ENCODE assay signal across 8 mouse cellular contexts in the genomic region with DNA sequence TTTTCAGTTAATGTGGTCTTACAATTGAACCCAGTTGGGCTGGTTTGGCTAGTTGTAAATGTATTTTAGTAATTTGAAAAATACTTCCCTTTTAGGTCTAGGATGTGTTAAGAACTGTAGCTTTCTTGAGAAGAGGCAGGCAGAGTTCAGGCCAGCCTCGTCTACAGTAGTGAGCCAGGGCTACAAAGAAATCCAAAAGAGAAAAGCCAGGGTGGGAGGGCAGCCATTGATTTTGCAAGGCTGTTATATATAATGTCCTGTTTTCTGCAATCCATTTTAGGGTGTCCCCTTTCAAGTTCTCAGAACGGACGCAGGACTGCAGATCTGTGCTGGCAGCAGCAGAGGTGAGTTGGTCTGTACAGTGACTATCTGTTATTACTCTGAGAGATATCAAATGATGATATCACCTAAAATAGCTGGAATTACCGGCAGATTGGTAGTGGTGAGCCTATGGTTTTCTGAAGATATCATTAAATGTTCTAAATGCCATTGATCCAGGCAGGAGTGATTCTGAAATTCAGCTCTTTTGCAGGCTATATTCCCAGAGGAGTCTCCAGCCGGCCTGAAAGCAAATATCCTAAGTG. TPM values are rescaled to one million over a fixed set of nuclear protein-coding genes. Genes with fewer than 3 reads are reported as not detected.
A peak's percentile ranks its signal among the peaks of the same experiment; 100 is the strongest.
DNase-seq lines count a peak whose midpoint lies in the region; ATAC-seq and TF ChIP-seq lines count a peak whose summit lies in the region.

No protein-coding gene starts in this region.

- H3K27me3 ChIP-seq in lung, embryonic 15.5 days: no peaks in the 10 kb centered on the region
- H3K27me3 ChIP-seq in limb, embryonic 11.5 days (ENCODE audit: control insufficient read depth, insufficient read depth, low read length): no peaks in the 10 kb centered on the region

- H3K4me1 ChIP-seq in lung, embryonic 15.5 days: peaks cover 32% of the 10 kb centered on the region
- 0 out of 2 replicates have a peak, but pooled peaks cover 3% of the 10 kb centered on the region for H3K4me1 ChIP-seq in embryonic fibroblast, embryonic 13.5 days (ENCODE audit: control insufficient read depth, insufficient read depth, low read length)
- peaks cover 12% of the 10 kb centered on the region for H3K4me1 ChIP-seq in limb, embryonic 11.5 days (ENCODE audit: control insufficient read depth, insufficient read depth, low read length)
- H3K4me1 ChIP-seq in olfactory bulb, adult 2 months (ENCODE audit: control insufficient read depth, insufficient read depth, low read length): peaks cover 17% of the 10 kb centered on the region

- H3K4me2 ChIP-seq in lung, embryonic 15.5 days: peak overlapping the region; percentile 68
- peak overlapping the region; percentile 53 for H3K4me2 ChIP-seq in limb, embryonic 11.5 days (ENCODE audit: low read depth, severe bottlenecking)

- 6% methylated on average over 5 of the region's 5 CpGs for WGBS in lung, embryonic 15.5 days
- 22% methylated on average over 5 of the region's 5 CpGs for WGBS in limb, embryonic 11.5 days
- WGBS in olfactory bulb, adult 2 months: 18% methylated on average over 5 of the region's 5 CpGs

- no peaks in the 10 kb centered on the region for H3K9me3 ChIP-seq in lung, embryonic 15.5 days
- H3K9me3 ChIP-seq in limb, embryonic 11.5 days (ENCODE audit: control insufficient read depth, low read length): no peaks in the 10 kb centered on the region

- no peak for ATAC-seq in lung, embryonic 15.5 days (ENCODE audit: borderline replicate concordance, extremely low read depth, low FRiP score, low TSS enrichment)
- ATAC-seq in limb, embryonic 11.5 days (ENCODE audit: insufficient number of reproducible peaks, low FRiP score, low TSS enrichment, low read depth): no peak

- H3K36me3 ChIP-seq in lung, embryonic 15.5 days: peaks cover 51% of the 10 kb centered on the region
- peaks cover 28% of the 10 kb centered on the region for H3K36me3 ChIP-seq in limb, embryonic 11.5 days (ENCODE audit: control insufficient read depth, insufficient read depth, low read length)

- DNase-seq in lung, adult 18-20 months: no peak
- DNase-seq in limb, embryonic 11.5 days (ENCODE audit: low spot score): no peak
- no peak for DNase-seq in right cerebral cortex, postnatal 10 days (ENCODE audit: low spot score in 2 of 2)
- DNase-seq in spleen, postnatal 10 days (ENCODE audit: low spot score in 2 of 2): no peak
- no peak for DNase-seq in c-Kit-positive CD71-positive TER-119-positive erythroid progenitor cells, embryonic 14.5 days (ENCODE audit: low spot score)

- H3K9ac ChIP-seq in lung, embryonic 15.5 days: peak overlapping the region; percentile 86
- H3K9ac ChIP-seq in limb, embryonic 11.5 days (ENCODE audit: low read length): peak overlapping the region; percentile 98

- no peak for TF ChIP-seq CTCF in embryonic fibroblast, embryonic 13.5 days (IDR thresholded peaks at IDR 0.05; ENCODE audit: borderline replicate concordance, insufficient read depth, low read length)
- TF ChIP-seq CTCF in olfactory bulb, adult 2 months (IDR thresholded peaks at IDR 0.05; ENCODE audit: insufficient read depth, low read depth, low read length): no peak

- H3K4me3 ChIP-seq in lung, embryonic 15.5 days: peak overlapping the region; percentile 67
- peak overlapping the region; percentile 86 for H3K4me3 ChIP-seq in embryonic fibroblast, embryonic 13.5 days (ENCODE audit: insufficient read depth, low read length)
- H3K4me3 ChIP-seq in limb, embryonic 11.5 days (ENCODE audit: low read depth, low read length): peak overlapping the region; percentile 86
- H3K4me3 ChIP-seq in olfactory bulb, adult 2 months (ENCODE audit: insufficient read depth, low read depth, low read length): 0 out of 2 replicates have a peak overlapping the region, but pooled peaks have one; percentile 1

- TF ChIP-seq POLR2A in embryonic fibroblast, embryonic 13.5 days (IDR thresholded peaks at IDR 0.05; ENCODE audit: low read depth, low read length): no peak
- TF ChIP-seq POLR2A in olfactory bulb, adult 2 months (IDR thresholded peaks at IDR 0.05; ENCODE audit: insufficient read depth, low read depth, low read length): no peak

- peak overlapping the region; percentile 93 for H3K27ac ChIP-seq in lung, embryonic 15.5 days
- peak overlapping the region; percentile 56 for H3K27ac ChIP-seq in embryonic fibroblast, embryonic 13.5 days (ENCODE audit: insufficient read depth, low read length)
- 0 out of 2 replicates have a peak overlapping the region, but pooled peaks have one; percentile 0 for H3K27ac ChIP-seq in limb, embryonic 11.5 days (replicated peaks; ENCODE audit: low read depth, low read length)
- no peak overlapping the region for H3K27ac ChIP-seq in olfactory bulb, adult 2 months (ENCODE audit: insufficient read depth, low read depth, low read length)

RNA-seq across cellular contexts. Expression of gene Trpv2, which starts 29.9 kb away (rescaled TPM):
- polyA plus RNA-seq in lung, embryonic 15.5 days (2015; fragmentation: Nextera tagmentation; extraction: Ambion mirVana): 4.6 and 5.5 TPM in 2 replicates
- polyA plus RNA-seq in embryonic fibroblast, embryonic 13.5 days (2011; ENCODE audit: insufficient read length, low read depth, missing spikeins): 9.6 and 11.4 TPM in 2 replicates
- polyA plus RNA-seq in limb, embryonic 11.5 days (2014; fragmentation: Nextera tagmentation; extraction: Ambion mirVana): 0.69 and 1.4 TPM in 2 replicates
- polyA plus RNA-seq in olfactory bulb, adult 2 months (2012; ENCODE audit: insufficient read depth, insufficient read length, low replicate concordance, missing spikeins): not detected in 2 replicates

RNA-seq across cellular contexts. Expression of gene Lrrc75a, which starts 44.1 kb away (rescaled TPM):
- 12.6 and 13.0 TPM in 2 replicates for polyA plus RNA-seq in lung, embryonic 15.5 days (2015; fragmentation: Nextera tagmentation; extraction: Ambion mirVana)
- polyA plus RNA-seq in embryonic fibroblast, embryonic 13.5 days (2011; ENCODE audit: insufficient read length, low read depth, missing spikeins): 10.5 and 12.6 TPM in 2 replicates
- 20.6 TPM in 2 replicates for polyA plus RNA-seq in limb, embryonic 11.5 days (2014; fragmentation: Nextera tagmentation; extraction: Ambion mirVana)
- not detected in 2 replicates for polyA plus RNA-seq in olfactory bulb, adult 2 months (2012; ENCODE audit: insufficient read depth, insufficient read length, low replicate concordance, missing spikeins)

RNA-seq across cellular contexts. Expression of gene Mmgt2, which starts 44.2 kb away (rescaled TPM):
- polyA plus RNA-seq in lung, embryonic 15.5 days (2015; fragmentation: Nextera tagmentation; extraction: Ambion mirVana): 40.9 and 42.1 TPM in 2 replicates
- 31.3 and 34.0 TPM in 2 replicates for polyA plus RNA-seq in embryonic fibroblast, embryonic 13.5 days (2011; ENCODE audit: insufficient read length, low read depth, missing spikeins)
- 54.1 and 60.7 TPM in 2 replicates for polyA plus RNA-seq in limb, embryonic 11.5 days (2014; fragmentation: Nextera tagmentation; extraction: Ambion mirVana)
- not detected in 2 replicates for polyA plus RNA-seq in olfactory bulb, adult 2 months (2012; ENCODE audit: insufficient read depth, insufficient read length, low replicate concordance, missing spikeins)

RNA-seq across cellular contexts. Expression of gene Ubb, which starts 53.2 kb away (rescaled TPM):
- polyA plus RNA-seq in lung, embryonic 15.5 days (2015; fragmentation: Nextera tagmentation; extraction: Ambion mirVana): 3,157 and 3,186 TPM in 2 replicates
- polyA plus RNA-seq in embryonic fibroblast, embryonic 13.5 days (2011; ENCODE audit: insufficient read length, low read depth, missing spikeins): 493 and 593 TPM in 2 replicates
- 3,696 and 3,837 TPM in 2 replicates for polyA plus RNA-seq in limb, embryonic 11.5 days (2014; fragmentation: Nextera tagmentation; extraction: Ambion mirVana)
- 651 TPM in 1 of 2 replicates, not detected in the other for polyA plus RNA-seq in olfactory bulb, adult 2 months (2012; ENCODE audit: insufficient read depth, insufficient read length, low replicate concordance, missing spikeins)

Comparison
In these comparisons a context has a peak if more than half of its experiments do, and no peak if none do; other contexts are left out.
1. H3K4me3 ChIP-seq: peak in every context shown above with its lines; median percentile 86 in embryonic fibroblast, embryonic 13.5 days; 86 in limb, embryonic 11.5 days; 67 in lung, embryonic 15.5 days; 1 in olfactory bulb, adult 2 months.
2. RNA of gene Lrrc75a, which starts 44.1 kb away (polyA plus RNA-seq): 20.6 TPM in limb, embryonic 11.5 days, 10.5 to 12.6 TPM in embryonic fibroblast, embryonic 13.5 days and 12.6 to 13.0 TPM in lung, embryonic 15.5 days; not detected in olfactory bulb, adult 2 months; every median in the first group is over 10 times any median in the second.
3. RNA of gene Mmgt2, which starts 44.2 kb away (polyA plus RNA-seq): 54.1 to 60.7 TPM in limb, embryonic 11.5 days, 40.9 to 42.1 TPM in lung, embryonic 15.5 days and 31.3 to 34.0 TPM in embryonic fibroblast, embryonic 13.5 days; not detected in olfactory bulb, adult 2 months; every median in the first group is over 10 times any median in the second.